Mouse (Mus musculus): Measurements from ENCODE around the gene Ulk4.

Gene Ulk4

GRCm38 (mm10) chr9:120950761-120951160 lies 326.2 kb downstream of the Ulk4 start:
- in situ Hi-C loops (cut with MboI; ENCODE audit: low sequenced_read_pairs), result no loop called here

DNA sequence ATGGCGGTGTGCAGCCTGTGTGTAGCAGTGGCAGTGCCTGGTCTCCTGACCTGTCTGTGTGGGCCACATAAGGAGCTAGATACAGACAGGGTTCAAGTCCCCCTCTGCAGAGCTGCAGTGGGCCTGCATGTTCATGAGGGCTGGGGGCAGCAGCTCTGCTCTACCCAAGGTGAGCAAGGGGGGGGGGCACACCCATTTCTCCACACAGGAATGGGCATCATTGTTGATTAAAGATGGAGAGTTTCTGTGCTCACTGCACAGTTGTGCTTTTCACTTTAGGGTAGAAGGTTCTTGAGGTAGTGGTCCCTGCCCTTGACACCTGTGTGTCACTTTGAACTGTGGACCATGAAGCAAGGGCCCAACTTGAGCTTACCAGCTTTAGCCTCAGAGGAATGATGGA lies 328.2 kb downstream of the Ulk4 start:
- in situ Hi-C loops (cut with MboI; ENCODE audit: low sequenced_read_pairs), result no loop called here

DNA sequence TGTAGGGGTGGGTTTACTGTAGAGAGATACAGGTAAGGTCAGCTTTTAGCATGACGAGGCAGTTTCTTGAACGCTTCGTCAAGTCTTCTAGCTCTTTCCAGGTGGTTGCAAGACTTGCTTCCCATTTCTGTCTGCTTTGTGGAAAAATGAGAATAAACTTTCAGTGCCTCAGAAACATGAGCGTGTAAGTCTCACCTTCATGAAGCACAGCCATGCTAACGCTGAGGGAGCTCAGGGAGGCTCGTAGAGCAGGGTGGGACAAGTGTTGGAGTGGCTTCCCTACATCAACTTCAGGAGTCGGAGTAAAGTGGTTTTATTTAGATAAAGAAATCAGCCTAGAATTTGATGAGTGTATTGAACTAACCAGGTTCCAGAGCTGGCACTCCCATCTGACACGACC lies 330.9 kb downstream of the Ulk4 start:
- in situ Hi-C loops (cut with MboI; ENCODE audit: low sequenced_read_pairs), result no loop called here

DNA sequence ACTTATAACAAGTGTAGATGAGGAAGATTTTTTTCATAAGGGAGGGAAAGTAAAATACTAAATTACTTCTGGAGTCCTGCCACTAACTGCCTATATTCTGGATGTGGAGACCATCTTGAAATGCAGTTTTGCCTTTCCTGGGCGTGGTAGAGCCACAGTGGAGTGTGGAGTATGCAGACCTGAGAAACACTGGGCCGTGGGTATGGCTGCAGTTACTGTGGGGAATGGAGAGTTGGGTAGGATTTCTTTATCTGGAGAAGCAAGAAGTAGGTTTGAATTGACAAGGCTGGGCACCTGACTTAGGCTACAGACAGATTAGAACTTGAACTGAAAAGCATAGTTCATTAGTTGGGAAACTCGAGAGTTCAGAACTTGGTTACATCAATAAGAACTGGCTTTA lies 332.8 kb downstream of the Ulk4 start:
- in situ Hi-C loops (cut with MboI; ENCODE audit: low sequenced_read_pairs), result no loop called here

DNA sequence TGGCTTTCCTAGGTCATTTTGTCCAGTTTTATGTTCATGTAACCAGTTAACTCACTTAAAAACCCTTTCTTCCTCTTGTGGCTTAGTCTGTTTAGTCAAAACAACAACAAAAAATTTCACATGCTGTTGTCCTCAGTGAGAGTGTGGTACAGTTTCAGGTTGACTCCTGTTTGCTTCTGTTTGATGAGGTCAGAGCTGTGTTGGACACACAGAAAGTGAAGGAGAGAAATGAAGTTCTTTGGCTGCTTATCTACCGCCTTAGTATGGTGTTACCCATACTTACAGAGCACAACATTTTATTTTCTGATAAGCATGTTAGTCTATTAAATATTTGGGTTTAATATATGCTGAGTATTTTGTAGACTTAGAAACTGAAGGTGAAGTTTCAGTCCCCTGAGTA lies 333.2 kb downstream of the Ulk4 start:
- in situ Hi-C loops (cut with MboI; ENCODE audit: low sequenced_read_pairs), result no loop called here

DNA sequence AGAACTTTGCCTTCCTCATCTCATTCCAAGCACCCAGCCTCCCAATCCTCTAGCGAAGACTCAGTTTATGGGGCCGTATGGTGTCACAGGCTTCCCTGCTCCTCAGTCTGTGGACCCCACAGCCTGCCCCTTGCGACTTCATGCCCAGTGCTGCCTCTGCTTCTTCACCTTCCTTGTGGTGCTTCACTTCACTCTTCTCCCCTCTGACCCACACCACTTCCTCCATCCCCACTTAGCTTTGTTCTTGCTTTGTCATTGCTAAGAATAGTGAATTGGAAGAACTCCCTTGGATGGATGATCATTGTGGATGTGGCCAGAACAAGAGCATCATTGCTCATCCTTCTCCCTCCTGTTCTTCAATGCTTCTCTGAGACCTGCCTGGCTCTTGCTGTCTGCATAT lies 336.1 kb downstream of the Ulk4 start:
- in situ Hi-C loops (cut with MboI; ENCODE audit: low sequenced_read_pairs), result no loop called here

GRCm38 (mm10) chr9:120936351-120936750 lies 340.6 kb downstream of the Ulk4 start:
- in situ Hi-C loops (cut with MboI; ENCODE audit: low sequenced_read_pairs), result no loop called here

DNA sequence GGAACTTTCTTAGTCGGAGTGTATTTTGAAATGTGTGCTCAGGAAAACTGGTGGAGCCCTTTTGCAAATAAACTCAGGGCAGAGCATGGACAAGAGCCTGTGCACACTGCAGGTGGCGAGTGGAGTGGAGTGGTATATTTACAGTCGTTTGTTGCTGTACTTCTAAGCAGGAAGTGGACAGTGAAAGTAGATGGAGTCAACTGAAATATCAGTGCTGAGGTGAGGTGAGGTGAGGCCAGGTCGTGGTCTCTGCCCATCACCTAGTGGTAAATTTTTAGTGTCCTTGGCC lies 341.4 kb downstream of the Ulk4 start:
- in situ Hi-C loops (cut with MboI; ENCODE audit: low sequenced_read_pairs), result no loop called here

DNA sequence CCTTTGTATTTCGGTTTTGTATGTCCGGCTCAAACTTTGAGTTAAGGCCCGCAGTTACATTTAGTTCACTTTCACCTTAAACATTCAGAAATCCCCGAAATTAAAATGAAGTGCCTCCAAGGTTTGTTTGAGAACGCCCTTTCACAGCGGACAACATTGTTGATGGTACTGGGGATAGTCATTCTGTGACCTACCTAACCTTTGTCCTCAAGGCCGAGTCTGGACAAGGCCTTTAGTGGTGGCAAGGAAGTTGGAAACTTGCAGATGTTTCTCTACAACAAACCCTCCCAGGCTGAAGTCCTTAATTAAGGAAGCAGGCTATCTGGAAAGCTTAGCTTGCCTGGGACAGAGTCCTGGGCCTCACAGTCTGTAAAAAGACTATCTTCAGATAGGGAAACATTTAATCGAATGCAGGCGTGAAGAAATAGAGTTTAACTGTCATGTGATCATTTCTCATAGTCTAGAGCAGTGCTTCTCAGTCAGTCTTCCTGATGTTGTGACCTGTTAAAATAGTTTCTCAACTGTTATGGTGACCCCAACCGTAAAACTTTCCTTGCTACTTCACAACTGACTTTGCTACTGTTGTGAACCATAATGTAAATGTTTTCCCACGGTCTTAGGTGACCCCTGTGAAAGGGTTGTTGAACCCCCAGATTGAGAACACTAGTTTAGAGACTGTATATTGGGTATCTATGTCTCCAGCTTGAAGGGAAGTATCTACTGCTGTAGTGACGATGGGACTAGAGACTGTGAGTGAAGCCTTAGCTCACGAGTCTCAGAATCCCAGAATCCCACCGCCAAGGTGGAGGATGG lies 342.0 kb downstream of the Ulk4 start:
- in situ Hi-C loops (cut with MboI; ENCODE audit: low sequenced_read_pairs), result no loop called here

- in situ Hi-C loops (cut with MboI; ENCODE audit: low sequenced_read_pairs), result no loop called here
Observed at GRCm38 (mm10) chr9:120933886-120934758, 342.9 kb downstream of the Ulk4 start.

GRCm38 (mm10) chr9:120933587-120933885 lies 343.5 kb downstream of the Ulk4 start:
- in situ Hi-C loops (cut with MboI; ENCODE audit: low sequenced_read_pairs), result no loop called here

DNA sequence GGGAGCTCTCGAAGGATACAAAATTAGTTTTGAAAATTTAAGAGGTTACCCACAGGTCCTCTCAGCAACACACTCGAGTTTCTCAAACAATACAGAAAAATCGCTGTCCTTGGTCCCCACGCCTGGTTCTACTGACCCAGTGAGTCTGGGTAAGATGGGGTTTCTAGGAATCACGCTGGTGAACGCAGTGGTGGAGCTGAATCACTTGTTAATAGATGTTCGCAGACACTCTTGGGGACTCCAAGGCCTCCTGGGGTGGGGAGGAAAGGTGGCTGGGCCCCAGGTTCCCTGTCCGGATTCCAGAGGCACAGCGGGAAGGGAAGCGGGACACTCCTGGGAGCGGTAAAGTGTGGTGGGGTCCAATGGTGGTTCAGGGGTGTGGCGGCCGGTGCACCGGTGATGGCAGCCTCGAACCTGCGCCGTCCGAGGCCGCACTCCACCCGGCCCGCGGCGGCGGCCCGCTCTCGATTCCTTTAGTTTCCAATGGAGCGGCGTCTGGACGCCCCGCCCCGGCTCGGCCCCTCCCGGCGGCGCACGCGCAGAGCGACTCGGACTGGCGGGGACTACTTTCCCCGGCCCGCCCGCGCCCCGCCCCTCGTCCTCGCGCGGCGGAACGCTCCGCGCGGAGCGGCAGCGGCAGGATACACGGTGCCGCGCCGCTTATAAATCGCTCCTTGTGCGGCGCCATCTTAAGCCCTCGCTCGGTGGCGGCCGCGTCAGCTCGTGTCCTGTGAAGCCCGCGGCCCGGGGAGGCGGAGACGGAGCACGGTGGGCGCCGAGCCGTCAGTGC lies 344.0 kb downstream of the Ulk4 start:
- in situ Hi-C loops (cut with MboI; ENCODE audit: low sequenced_read_pairs), result no loop called here

DNA sequence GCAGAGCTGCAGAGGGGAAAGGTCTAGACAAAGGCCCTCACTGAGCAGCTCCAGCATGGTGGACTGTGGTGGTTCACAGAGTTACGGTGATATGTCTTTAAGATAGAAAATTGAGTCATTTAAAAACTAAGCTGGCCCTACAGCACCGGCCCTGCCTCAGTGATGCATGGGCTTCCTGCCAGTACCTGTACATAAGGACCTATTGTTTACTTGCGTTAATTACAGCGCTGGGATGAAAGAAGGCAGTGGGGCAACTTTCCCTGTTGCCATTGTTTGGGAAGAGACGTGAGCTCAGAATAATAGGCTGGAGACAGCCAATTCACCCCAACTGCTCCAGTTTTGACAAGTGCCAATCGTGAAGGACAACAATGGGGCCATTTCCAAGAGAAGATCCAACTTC lies 344.6 kb downstream of the Ulk4 start:
- in situ Hi-C loops (cut with MboI; ENCODE audit: low sequenced_read_pairs), result no loop called here

DNA sequence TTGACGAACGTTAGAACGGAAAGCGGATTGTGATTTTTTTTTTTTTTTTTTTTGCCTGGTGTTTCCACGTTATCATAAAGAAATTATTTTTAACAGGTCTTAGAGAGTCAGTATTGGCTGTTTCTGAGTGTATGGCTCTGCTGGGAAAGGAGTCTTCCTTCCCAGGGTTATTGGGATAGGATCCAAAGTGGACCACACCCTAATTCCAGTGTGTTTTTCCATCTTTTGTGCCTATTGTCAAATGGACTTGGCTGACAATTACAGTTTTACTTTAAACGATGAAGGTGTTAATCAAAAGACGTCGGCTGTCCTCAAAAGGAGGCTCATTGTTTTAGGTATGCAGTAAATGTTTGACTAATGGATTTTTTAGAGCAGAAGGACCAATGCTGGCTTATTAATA lies 346.2 kb downstream of the Ulk4 start:
- in situ Hi-C loops (cut with MboI; ENCODE audit: low sequenced_read_pairs), result no loop called here

DNA sequence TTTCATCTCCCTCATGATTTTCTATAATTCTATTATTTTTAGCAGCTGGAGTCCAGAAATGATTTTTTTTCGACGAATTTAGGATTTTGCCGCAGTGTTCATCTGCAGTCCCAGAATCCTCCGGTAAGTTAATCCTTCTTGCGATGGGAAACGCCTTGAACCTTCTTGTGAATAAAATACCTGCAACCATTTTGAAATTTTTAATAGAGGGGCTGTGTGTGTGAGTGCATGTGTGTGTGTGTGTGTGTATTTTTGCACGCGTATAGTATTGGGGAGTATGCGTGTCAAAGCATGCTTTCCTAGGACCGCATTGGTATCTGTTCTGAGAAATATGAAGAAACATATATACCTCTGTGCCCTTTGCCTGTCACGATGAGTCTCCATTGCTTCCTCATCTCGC lies 347.0 kb downstream of the Ulk4 start:
- in situ Hi-C loops (cut with MboI; ENCODE audit: low sequenced_read_pairs), result no loop called here

DNA sequence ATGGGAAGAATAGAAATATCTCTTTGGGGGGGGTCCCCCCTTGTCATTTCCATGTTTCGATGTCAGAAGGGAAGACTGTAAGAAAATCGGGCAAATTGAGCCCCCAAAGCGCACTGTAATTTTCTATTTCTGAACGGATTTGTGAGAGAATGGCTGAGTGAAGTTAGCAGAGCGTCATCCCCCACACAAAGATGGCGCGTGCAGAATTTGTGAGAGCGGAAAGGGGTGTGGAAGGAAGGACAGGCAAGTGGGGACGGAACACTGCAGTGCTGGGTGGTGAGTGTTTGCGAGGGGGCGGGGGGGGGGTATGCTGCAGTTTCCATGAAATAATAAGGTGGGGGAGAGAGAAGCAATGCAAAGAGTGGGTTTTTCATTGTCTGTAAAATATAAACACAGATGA lies 347.9 kb downstream of the Ulk4 start, which contains the start of gene Ctnnb1:
Gene Ctnnb1 (plus strand): TSS at position 136 of the 400 bp plus-strand sequence.
- in situ Hi-C loops (cut with MboI; ENCODE audit: low sequenced_read_pairs), result no loop called here

DNA sequence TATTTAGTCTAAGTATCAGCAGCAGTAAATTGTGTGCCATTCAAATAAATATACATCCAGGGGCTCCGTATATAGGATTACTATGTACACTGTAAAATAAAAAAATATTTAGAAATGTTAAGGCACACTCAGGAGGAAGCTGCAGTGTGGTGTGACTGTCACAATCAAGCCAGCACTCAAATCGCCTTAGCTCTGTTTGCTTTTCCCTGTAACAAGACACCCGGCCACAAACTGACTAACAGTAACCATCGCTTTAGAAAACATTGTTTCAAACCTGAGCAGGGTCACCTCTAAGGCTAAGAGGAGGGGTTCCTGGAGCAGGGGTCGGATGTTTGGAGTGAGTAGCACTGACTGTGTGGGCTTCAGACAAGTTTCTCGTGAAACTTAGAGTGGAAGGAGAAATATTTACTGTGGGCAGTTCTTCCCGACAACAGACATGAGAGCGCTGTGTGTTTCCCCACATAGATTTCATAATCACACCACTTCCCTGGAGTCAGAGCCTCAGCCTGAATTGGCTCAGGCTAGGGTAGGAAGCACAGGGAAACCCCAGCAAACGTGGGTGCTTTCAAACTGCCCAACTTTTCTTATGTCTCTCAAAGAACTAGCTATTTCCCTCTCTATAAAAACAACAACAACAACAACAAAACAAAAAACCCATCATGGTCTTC lies 349.9 kb downstream of the Ulk4 start:
- in situ Hi-C loops (cut with MboI; ENCODE audit: low sequenced_read_pairs), result no loop called here

DNA sequence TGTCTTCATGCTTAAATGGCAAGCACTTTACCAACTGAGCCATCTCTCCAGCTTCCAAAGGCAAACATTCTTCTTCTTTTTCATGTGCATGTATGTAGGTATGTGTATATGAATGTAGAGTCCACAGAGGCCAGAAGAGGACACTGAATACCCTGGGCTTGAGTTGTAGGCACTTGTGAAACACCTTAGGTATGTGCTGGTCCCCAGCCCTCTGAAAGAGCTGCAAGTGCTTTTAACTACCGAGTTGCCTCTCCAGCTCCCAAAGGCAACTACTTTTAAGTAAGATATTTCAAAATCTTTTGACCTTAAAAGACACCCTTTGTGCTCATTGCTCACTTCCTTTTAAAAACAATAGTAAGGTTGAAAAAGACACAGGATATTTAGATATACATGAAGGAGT lies 350.9 kb downstream of the Ulk4 start:
- in situ Hi-C loops (cut with MboI; ENCODE audit: low sequenced_read_pairs), result no loop called here

- in situ Hi-C loops (cut with MboI; ENCODE audit: low sequenced_read_pairs), result no loop called here
Observed at GRCm38 (mm10) chr9:120919130-120919529, 357.9 kb downstream of the Ulk4 start.

GRCm38 (mm10) chr9:120918642-120919041 lies 358.4 kb downstream of the Ulk4 start:
- in situ Hi-C loops (cut with MboI; ENCODE audit: low sequenced_read_pairs), result no loop called here

DNA sequence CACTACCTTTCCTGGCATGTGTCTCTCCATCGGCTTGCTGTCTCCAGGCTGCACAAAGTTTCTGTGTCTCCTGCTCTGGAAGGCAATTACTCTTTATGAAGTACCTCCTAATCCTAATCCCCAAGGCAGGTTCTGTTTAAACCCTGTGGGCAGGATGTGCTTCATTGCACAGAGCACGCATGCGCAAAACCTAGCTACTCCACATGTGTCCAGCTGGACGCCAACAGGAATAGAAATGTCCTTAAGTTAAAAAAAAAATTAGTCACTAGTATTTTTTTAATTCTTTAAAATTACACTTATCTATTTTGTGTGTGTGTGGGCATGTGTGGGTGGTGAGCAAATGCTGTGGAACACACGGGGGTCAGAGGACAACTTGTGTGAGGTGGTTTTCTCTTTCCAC lies 358.8 kb downstream of the Ulk4 start:
- in situ Hi-C loops (cut with MboI; ENCODE audit: low sequenced_read_pairs), result no loop called here

Measured in CH12F3 (cell line).